Mouse (Mus musculus): ENCODE results near the gene Kcne1. TPM values are rescaled to one million over a fixed set of nuclear protein-coding genes. Genes with fewer than 3 reads are reported as not detected.

Kcne1 gene
- total and polyA plus RNA-seq, 3 experiments: 0.33 TPM; not detected in 2

DNA sequence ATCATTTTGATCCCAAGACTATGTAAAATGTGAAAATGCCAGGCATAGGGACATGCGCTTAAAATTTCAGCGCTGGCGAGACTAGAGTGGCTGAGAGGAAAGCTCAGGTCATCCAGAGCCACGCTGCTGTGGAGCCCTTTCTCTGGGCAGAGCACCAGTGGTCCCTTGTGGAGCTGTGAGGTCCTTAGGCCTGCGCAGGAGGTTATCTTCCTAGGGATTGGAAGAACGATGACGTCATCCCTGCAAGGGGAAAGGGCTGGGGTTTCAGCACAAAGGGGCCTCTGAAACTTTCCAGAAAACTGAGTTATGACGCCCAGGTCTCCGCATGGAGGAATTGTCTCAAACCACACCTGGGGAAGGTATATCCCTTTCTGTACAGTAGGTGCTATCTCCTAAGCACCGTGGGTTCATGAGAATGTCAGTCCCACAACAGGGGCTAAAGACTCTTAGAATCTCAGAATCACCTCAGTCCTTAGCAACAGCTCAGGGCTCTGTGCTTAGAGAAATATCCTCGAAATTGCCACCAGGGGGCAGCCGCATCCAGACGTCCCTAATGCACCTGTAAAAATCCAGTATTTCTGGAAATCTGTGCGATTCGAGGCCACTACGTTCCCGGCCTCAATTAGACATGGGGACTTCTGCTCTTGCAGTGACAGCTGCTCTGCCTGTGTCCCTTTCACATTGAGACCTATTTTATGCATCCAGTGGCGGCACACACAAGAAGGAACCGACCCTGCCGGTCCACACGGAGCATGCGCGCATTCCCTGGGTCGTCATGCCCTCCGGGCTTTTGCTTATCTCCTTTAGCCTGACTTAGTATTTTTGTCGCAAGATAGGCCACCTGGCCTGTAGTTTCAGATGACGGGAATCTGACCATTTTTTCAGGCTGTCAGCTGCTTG, 18.4 kb downstream of the Kcne1 start:
- Histone ChIP-seq H3K4me3 (ENCODE audit: low read depth, low read length) (peak overlapping the region; percentile 64), H3K27me3 (ENCODE audit: insufficient read depth, low read length) (peaks cover 5% of the 10 kb centered on the region), H3K36me3 (replicated peaks) (no peaks in the 10 kb centered on the region), H3K9me3 (replicated peaks) (no peaks in the 10 kb centered on the region), H3K4me1 (ENCODE audit: insufficient read depth, low read depth, low read length) (peaks cover 66% of the 10 kb centered on the region)
- DNase-seq (ENCODE audit: low spot score) (peak; percentile 81), ATAC-seq (ENCODE audit: extremely low read depth, insufficient number of reproducible peaks, low FRiP score, poor library complexity, severe bottlenecking) (peak; percentile 86)
- TF ChIP-seq GATA1 (IDR thresholded peaks at IDR 0.05; ENCODE audit: borderline replicate concordance, low read length): no peak
- peak; percentile 81 for TF ChIP-seq TAL1 (conservative IDR thresholded peaks at IDR 0.05; ENCODE audit: low read depth, low read length)
- peak; percentile 45 for TF ChIP-seq CTCF (IDR thresholded peaks at IDR 0.05; ENCODE audit: low read depth, low read length)

DNA sequence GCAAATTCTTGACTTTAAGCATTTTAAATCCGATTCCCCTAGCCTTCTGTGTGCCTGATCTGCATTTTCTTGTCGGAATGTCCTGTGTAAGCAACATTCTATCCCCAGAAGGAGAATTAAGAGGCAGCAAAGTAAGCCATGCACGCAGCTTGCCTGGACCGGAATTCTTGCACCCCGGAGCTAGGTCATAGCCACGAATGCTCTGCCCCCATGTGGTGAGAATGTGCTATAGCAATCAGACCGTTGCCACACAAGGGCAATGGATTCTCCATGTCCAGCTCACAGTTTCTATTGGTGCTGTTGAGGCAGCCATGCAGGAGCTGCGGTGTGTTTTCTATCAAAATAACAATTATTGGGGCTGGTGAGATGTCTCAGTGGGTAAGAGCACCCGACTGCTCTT, 23.0 kb downstream of the Kcne1 start:
- TF ChIP-seq GATA2 (IDR thresholded peaks at IDR 0.05; ENCODE audit: borderline replicate concordance, low read depth, low read length) (no peak), CTCF (IDR thresholded peaks at IDR 0.05; ENCODE audit: low read depth, low read length) (peak; percentile 91)
- Histone ChIP-seq H3K4me3 (ENCODE audit: low read depth, low read length) (no peak overlapping the region), H3K36me3 (replicated peaks) (no peaks in the 10 kb centered on the region), H3K27me3 (ENCODE audit: insufficient read depth, low read length) (peaks cover 30% of the 10 kb centered on the region), H3K4me1 (ENCODE audit: insufficient read depth, low read depth, low read length) (peaks cover 52% of the 10 kb centered on the region), H3K9me3 (replicated peaks) (no peaks in the 10 kb centered on the region)
- no peak for ATAC-seq (ENCODE audit: extremely low read depth, insufficient number of reproducible peaks, low FRiP score, poor library complexity, severe bottlenecking)
- DNase-seq (ENCODE audit: low spot score): peak; percentile 46

DNA sequence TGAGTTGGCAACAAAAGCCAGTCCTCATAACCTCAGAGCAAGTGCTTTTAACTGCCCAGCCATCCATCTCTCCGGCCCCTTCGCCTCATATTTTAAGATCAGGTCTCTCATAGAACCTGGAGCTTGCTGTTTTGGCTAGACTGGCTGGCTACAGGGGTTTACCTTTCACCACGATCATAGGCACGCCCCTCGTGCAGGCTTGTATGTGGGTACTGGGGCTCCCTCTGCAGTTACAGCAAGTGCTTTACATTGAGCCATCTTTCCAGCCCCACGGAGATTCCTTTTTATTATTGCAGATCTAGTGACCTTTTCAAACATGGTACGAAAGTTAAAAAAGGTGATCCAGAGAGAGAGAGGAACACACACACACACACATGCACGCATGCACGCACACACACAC, 24.7 kb downstream of the Kcne1 start:
- Histone ChIP-seq H3K27me3 (ENCODE audit: insufficient read depth, low read length) (peaks cover 42% of the 10 kb centered on the region), H3K36me3 (replicated peaks) (no peaks in the 10 kb centered on the region), H3K4me3 (ENCODE audit: low read depth, low read length) (no peak overlapping the region), H3K9me3 (replicated peaks) (no peaks in the 10 kb centered on the region), H3K4me1 (ENCODE audit: insufficient read depth, low read depth, low read length) (peaks cover 35% of the 10 kb centered on the region)
- no peak for DNase-seq (ENCODE audit: low spot score)
- TF ChIP-seq GATA2 (IDR thresholded peaks at IDR 0.05; ENCODE audit: borderline replicate concordance, low read depth, low read length): no peak
- no peak for TF ChIP-seq TAL1 (conservative IDR thresholded peaks at IDR 0.05; ENCODE audit: low read depth, low read length)
- no peak for TF ChIP-seq GATA1 (IDR thresholded peaks at IDR 0.05; ENCODE audit: borderline replicate concordance, low read length)
- no peak for TF ChIP-seq POLR2AphosphoS5 (IDR thresholded peaks at IDR 0.05; ENCODE audit: insufficient replicate concordance, low read depth, low read length)
- TF ChIP-seq CTCF (IDR thresholded peaks at IDR 0.05; ENCODE audit: low read depth, low read length): no peak
- no peak for ATAC-seq (ENCODE audit: extremely low read depth, insufficient number of reproducible peaks, low FRiP score, poor library complexity, severe bottlenecking)

DNA sequence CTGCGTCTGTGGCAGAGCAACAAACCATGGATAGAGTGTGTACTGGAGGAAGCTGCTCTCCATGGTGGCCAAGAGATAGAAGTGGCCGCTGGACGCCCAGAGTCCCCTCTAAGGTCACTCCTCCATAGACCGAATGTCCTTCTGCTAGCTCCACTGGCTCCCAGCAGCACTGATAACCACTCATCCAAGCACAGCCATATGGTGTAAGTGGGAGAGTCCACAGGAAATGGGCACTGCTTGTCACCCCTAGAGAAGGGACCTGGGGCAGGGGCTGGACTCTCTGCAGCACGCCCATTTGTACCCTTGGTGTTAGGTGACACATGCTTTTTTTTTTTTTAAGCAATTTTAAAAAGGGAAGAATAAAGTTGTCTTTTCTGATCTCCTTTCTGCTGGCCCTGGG, 28.3 kb downstream of the Kcne1 start:
- no peak for ATAC-seq (ENCODE audit: extremely low read depth, insufficient number of reproducible peaks, low FRiP score, poor library complexity, severe bottlenecking)
- H3K9me3 ChIP-seq (replicated peaks): no peaks in the 10 kb centered on the region
- TF ChIP-seq CTCF (IDR thresholded peaks at IDR 0.05; ENCODE audit: low read depth, low read length) (no peak), TAL1 (conservative IDR thresholded peaks at IDR 0.05; ENCODE audit: low read depth, low read length) (no peak), GATA2 (IDR thresholded peaks at IDR 0.05; ENCODE audit: borderline replicate concordance, low read depth, low read length) (no peak), GATA1 (IDR thresholded peaks at IDR 0.05; ENCODE audit: borderline replicate concordance, low read length) (no peak), POLR2AphosphoS5 (IDR thresholded peaks at IDR 0.05; ENCODE audit: insufficient replicate concordance, low read depth, low read length) (no peak)
- DNase-seq (ENCODE audit: low spot score): no peak
- H3K4me3 ChIP-seq (ENCODE audit: low read depth, low read length): no peak overlapping the region
- H3K36me3 ChIP-seq (replicated peaks): no peaks in the 10 kb centered on the region
- H3K27me3 ChIP-seq (ENCODE audit: insufficient read depth, low read length): peaks cover 67% of the 10 kb centered on the region
- peaks cover 15% of the 10 kb centered on the region for H3K4me1 ChIP-seq (ENCODE audit: insufficient read depth, low read depth, low read length)

DNA sequence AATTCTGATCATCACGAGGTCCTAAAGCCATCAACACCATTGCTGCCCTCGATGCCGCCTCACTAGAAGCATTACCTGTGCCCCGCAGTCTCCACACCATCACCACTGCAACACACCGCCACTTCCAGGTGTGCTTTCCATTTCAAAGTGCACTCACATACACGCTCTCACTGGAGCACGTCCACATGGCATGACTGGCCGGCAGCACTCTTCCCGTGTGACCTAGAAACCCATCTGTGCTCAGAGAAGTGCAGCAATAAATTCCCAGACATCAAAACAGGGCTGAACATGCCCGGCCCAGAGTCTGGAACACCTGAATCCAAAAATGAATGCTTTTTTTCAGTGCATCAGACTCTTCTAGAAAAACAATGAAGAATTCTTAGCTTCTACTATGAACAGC, 31.4 kb downstream of the Kcne1 start:
- ATAC-seq (ENCODE audit: extremely low read depth, insufficient number of reproducible peaks, low FRiP score, poor library complexity, severe bottlenecking) (no peak), DNase-seq (ENCODE audit: low spot score) (no peak)
- Histone ChIP-seq H3K4me3 (ENCODE audit: low read depth, low read length) (no peak overlapping the region), H3K27me3 (ENCODE audit: insufficient read depth, low read length) (peaks cover 67% of the 10 kb centered on the region), H3K4me1 (ENCODE audit: insufficient read depth, low read depth, low read length) (peaks cover 3% of the 10 kb centered on the region), H3K9me3 (replicated peaks) (no peaks in the 10 kb centered on the region), H3K36me3 (replicated peaks) (no peaks in the 10 kb centered on the region)
- TF ChIP-seq POLR2AphosphoS5 (IDR thresholded peaks at IDR 0.05; ENCODE audit: insufficient replicate concordance, low read depth, low read length) (no peak), GATA2 (IDR thresholded peaks at IDR 0.05; ENCODE audit: borderline replicate concordance, low read depth, low read length) (no peak), CTCF (IDR thresholded peaks at IDR 0.05; ENCODE audit: low read depth, low read length) (no peak), GATA1 (IDR thresholded peaks at IDR 0.05; ENCODE audit: borderline replicate concordance, low read length) (no peak), TAL1 (conservative IDR thresholded peaks at IDR 0.05; ENCODE audit: low read depth, low read length) (no peak)

DNA sequence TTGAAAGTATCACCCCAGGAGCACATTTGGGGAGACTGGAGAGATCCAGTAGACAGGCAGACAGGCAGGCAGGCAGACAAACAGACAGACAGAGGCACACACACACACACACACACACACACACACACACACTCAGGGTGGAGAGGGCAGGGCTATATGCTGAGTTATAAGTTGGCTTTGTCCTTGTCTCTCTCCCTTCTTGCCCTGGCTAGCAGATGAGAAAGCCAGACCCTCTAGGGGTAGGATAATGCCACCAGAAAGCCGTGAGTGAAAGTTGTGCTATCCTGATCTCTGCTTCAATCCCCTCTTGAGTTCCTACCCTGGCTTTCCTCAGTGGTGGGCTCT, 34.2 kb downstream of the Kcne1 start:
- H3K9me3 ChIP-seq (replicated peaks): no peaks in the 10 kb centered on the region
- no peaks in the 10 kb centered on the region for H3K4me1 ChIP-seq (ENCODE audit: insufficient read depth, low read depth, low read length)
- peaks cover 74% of the 10 kb centered on the region for H3K27me3 ChIP-seq (ENCODE audit: insufficient read depth, low read length)
- DNase-seq (ENCODE audit: low spot score) (no peak), ATAC-seq (ENCODE audit: extremely low read depth, insufficient number of reproducible peaks, low FRiP score, poor library complexity, severe bottlenecking) (no peak)
- H3K4me3 ChIP-seq (ENCODE audit: low read depth, low read length): no peak overlapping the region
- H3K36me3 ChIP-seq (replicated peaks): no peaks in the 10 kb centered on the region
- TF ChIP-seq CTCF (IDR thresholded peaks at IDR 0.05; ENCODE audit: low read depth, low read length) (no peak), GATA2 (IDR thresholded peaks at IDR 0.05; ENCODE audit: borderline replicate concordance, low read depth, low read length) (no peak), GATA1 (IDR thresholded peaks at IDR 0.05; ENCODE audit: borderline replicate concordance, low read length) (no peak), POLR2AphosphoS5 (IDR thresholded peaks at IDR 0.05; ENCODE audit: insufficient replicate concordance, low read depth, low read length) (no peak), TAL1 (conservative IDR thresholded peaks at IDR 0.05; ENCODE audit: low read depth, low read length) (no peak)
